Mouse (Mus musculus): ENCODE results near the gene Fscn3.
A peak's percentile ranks its signal among the peaks of the same experiment; 100 is the strongest.

The Fscn3 gene

DNA sequence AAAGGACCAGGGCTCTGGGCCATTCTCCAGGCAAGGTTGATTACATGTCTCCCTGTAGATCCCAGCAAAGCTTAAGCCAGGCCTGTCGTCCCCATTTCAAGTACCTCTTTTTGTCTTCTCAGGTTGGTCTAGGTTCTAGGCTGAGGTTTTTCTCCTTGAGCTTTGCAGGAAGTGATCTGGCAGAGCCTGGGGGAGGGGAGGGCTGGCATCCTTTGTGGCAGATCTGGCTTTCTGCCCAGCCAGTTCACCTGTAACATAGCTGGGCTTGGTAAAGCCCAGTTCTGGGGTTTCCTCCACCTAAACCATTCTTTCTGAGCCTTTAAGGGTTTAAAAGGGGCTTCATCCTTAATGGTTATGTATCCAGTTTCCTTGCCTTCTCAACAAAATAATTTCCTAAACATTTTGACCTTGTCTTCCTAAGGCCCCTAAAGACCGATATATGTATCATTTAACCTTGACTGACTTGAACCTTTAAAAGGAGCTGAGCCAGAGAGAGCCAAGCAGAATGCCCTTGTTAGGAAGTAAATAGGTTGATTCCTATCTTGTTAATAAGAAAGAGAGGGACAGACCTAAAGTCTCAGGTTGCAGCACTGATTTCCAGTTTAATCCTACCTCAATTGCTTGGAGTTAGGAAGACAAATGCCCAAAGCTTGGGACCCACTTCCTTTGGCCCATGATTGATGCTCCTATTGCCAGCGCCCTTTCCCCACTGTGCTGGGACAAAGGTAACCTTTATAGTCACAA is at the start of gene Fscn3:
Gene Fscn3 (plus strand): TSS at position 694 of the 744 bp plus-strand sequence.
- no peak for DNase-seq (ENCODE audit: low read depth, low spot score)

DNA sequence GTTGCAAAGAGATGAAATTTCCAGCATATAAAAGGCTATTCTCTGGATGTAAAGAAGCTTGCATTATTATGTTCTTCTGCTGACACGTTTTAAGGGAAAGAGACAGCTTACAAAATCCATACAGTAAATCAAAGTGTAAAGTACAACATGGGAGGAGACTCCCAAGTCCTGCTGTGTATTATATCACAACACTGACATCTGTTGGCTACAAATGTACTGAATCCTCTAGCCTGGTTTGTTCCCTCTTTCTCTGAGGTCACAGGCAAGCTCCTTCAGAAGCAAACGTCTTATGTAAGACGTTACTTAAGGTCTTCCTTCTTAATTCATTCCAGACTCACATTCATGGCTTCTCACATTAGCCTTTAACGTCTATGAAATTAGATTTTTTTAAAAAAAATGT is 45.6 kb upstream of the Fscn3 start:
- peak; percentile 49 for DNase-seq (ENCODE audit: low read depth, low spot score)

DNA sequence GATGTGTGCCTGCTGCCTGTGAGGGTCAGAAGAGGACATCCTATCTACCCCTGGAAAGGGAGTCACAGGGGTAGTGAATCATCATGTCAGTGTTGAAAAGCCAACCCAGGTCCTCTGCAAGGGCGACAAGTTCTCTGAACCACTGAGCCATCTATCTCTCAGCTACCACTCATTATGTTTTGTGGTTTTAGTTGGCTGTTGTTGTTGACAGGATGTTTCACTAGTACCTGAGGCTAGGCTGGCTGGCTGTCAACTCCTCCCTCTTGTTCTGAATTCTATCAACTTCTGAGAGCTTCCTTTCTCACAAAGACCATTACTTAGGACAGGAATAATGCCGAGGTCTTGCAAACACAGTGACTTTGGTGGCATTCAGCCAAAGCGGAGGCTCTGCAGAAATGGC is 42.4 kb upstream of the Fscn3 start:
- DNase-seq (ENCODE audit: low read depth, low spot score): no peak

DNA sequence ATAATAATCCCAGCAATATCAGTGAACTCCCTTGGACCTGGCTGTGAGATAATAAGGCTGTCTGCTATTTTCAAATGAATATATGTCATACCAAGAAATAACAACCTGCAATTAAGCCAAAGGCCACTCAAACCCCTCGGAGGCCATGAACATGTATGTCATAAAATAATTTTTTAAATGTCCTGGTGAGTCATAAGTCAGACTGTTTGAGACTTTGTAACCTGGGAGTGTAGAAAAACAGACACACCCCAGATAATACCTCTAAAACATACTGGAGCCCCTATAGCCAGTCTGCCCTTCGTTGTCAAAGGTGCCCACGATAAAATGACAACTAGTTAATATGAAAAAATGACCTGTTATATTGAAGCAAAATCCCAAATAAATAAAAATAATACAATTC is 38.6 kb upstream of the Fscn3 start:
- no peak for DNase-seq (ENCODE audit: low read depth, low spot score)

DNA sequence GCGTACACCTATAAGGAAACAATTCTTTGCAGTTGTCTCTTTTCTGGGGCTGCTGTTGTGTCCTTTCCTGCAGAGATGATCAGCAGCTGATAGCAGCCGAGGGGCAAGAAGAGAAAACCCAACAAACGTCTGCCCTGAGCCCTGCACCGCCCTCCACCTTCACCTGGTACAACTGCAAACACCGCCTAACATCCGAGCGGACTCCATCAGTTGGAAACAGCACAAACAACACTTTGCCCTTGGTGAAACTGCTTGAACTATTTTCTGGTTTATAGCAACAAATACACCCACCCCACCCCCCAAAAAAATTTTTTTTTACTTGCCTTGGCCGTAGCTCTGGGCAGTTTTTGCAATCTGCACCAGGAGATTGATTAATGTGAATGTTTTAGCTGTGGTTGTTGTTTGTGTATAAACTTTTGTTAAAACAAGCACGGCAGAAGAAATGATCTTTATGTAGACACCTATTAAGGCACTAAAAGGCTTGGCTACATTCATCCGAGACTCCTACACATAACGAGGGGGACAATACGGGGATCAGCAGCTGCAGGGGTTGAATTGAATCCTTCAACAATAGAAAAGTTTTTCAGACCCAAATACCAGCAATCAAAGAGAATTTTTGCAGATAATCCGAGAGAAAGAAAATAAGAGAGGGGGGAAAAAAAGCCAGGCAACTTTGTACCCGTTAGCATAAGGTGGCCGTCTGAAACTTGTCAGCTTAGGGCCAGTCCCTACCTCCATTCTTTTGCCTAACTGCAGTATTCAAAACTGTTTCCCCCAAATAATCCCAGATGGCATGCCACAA is 31.3 kb upstream of the Fscn3 start:
- DNase-seq (ENCODE audit: low read depth, low spot score): no peak

DNA sequence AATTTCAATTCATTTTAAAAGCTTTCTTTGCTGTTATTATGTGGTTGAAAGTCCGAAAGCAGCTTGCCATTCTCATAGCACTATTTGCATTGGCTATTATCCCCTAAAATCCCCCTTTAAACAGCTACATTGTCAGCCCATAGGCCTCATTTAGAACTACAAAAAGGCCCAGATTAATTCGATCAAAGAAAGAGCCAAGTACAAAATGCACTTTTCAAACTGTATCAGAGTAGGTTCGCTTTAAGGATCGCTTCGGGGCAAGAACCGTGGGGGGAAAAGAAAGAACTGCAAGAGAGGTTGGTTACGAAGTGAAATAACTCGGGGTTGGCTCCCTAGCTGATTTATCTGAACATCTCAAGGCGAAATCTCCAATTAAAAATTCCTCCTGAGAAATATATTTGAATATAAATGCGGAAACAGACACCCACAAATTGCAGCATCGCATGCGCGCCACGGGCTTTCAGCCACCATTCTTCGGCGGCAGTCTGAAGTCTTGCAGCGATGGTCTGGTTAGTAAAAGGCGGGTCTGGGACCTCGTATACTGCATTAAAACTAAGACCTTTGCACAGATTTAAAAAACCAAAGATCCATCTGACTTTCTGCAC is 30.6 kb upstream of the Fscn3 start:
- peak; percentile 42 for DNase-seq (ENCODE audit: low read depth, low spot score)

DNA sequence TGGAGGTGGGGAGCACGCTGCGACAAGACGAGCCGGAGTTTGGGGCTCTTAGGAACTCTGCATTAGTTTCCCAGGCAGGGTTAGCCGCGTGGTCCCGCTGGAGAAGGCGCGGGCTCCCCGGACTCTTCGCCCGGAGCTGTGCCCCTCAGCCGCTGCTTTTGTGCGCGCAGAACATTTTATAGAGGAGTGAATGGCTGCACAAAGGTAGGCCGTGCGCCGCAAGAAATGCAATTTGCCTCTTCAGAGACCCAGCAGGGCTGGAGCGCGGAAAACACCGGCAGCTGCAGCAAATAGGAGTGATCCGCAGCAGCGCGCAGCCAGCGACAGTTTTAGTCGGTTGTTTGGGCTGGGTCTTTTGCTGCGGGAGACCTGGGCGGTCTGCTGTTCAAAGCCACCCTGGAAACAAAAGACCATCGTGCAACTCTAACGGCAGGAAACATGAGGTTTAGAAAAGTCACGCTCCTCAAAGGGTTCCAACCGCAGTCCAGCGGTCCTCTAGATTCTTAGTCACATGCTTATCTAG is 29.8 kb upstream of the Fscn3 start, which contains the start of gene Zfp800:
Gene Zfp800 (minus strand): TSS at position 325 of the 523 bp plus-strand sequence.
- DNase-seq (ENCODE audit: low read depth, low spot score): peak; percentile 32

DNA sequence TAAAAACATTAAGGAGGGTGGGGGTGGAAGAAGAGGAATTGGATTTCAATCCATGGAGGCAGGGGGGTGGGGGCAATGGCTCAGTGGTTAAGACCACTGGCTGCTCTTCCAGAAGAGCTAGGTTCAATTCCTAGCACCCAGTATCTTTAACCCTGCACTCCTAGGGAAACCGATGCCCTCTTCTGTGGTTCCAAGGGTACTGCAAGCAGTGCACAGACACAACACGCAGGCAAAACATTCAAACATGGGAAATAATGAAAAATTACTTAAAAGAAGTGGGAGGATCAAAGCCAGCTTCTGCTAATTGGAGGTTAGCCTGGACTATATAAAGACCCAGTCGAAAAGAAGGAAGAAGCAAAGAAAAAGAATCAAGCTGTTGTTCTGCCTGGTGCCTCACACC is 28.9 kb upstream of the Fscn3 start:
- no peak for DNase-seq (ENCODE audit: low read depth, low spot score)

DNA sequence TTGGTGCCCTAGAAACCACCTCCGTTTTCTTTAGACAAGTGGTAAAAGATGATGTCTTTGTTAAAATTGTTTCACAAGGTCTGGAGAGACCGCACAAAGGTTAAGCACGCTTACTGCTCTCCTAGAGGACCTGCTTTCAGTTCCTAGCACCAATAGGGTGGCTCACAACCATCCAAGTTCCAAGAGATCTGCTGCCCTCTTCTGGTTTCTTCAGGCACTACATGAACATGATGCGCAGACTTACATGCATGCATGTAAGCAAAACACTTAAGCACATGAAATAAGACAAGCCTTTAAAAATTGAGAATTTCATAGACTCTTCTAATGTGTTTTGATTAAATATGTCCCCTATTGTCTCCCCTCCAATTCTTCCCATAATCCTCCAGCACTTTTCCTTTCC is 27.8 kb upstream of the Fscn3 start:
- DNase-seq (ENCODE audit: low read depth, low spot score): peak; percentile 18

DNA sequence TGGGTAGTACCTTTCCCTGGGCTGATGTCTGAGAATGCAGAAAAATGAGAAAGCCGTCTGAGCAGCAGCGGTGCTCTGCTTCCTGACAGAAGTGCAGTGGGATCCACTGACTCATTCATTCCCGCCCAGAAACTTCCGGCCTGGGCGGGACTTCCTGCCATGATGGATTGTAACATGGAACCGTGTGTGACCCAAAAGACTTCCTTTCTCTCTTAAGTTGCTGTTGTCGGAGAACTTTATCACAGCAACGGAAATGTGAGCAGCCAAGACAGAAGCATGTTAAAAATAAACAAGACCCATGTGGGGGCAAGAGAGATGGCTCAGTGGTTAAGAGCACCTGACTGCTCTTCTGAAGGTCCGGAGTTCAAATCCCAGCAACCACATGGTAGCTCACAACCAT is 17.5 kb upstream of the Fscn3 start:
- DNase-seq (ENCODE audit: low read depth, low spot score): no peak

DNA sequence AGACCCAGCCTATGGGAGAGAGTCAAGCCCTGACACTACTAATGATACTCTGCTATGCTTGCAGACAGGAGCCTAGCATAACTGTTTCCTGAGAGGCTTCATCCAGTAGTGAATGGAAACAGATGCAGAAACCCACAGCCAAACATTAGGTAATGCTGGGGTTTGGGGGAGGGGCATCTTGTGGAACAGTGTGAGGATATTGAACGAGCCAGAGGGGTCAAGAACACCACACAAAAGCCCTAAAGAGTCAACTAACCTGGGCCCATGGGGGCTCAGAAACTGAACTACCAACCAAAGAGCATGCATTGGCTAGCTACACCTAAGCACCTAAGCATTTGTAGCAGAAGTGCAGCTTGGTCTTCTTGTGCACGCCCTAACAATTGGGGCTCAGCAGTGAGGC is 16.4 kb upstream of the Fscn3 start:
- DNase-seq (ENCODE audit: low read depth, low spot score): no peak

DNA sequence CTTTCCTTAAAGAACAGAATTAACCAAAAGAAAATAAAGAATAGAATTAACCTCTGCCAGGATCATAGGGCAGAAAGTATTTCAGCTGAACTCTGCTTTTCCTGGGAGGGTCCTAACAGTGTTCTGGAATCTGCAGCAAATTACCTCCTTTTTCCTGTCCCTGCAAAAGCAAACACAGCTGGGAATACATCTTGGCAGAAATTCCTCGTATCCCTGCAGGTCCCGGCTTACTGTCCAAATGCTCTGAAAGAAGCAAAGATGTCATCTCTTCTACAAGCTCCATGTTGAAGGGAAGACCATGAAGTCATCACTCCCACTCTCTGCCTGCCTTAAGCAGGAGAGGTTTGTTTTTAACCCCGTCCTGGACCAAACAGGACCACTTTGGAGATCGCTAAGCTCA is 10.6 kb upstream of the Fscn3 start:
- DNase-seq (ENCODE audit: low read depth, low spot score): no peak

DNA sequence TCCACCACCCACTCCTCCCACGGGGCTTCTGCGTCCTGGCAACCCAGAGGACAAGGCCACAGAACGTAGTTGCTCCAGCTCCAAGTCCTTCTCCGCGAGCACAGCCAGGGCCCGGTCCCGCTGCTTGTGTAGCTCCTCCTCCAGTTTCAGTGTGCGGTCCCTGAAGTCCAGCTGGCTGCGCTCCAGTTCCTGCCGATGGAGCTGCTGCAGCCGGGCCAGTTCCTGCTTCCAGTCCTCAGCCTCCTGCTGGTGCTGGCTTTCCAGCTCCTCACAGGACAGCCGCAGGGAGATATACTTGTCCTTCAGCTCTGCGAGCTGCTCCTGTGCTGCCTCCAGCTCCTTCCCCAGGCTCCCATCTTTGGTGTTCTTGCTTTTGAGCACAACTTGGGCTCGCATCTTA is 9.1 kb upstream of the Fscn3 start:
- DNase-seq (ENCODE audit: low read depth, low spot score): peak; percentile 86

DNA sequence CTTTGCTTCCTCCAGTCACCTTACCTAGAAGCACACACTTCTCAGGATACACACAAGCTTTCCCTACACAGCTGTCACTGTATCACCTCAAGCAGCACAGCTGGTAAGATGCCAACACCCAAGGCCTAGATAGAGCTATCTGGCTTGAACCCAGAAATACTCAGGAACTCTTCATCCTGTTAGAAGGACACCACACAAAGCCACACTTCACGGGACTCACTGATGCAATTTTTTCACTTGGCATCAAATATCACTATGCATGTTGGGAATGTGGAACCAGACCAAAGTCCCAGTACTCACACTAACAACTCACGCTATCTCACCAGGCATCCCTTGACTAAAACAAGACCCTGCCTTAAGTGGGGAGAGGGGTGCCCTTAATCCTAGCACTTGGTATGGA is 7.9 kb upstream of the Fscn3 start:
- DNase-seq (ENCODE audit: low read depth, low spot score): peak; percentile 6

DNA sequence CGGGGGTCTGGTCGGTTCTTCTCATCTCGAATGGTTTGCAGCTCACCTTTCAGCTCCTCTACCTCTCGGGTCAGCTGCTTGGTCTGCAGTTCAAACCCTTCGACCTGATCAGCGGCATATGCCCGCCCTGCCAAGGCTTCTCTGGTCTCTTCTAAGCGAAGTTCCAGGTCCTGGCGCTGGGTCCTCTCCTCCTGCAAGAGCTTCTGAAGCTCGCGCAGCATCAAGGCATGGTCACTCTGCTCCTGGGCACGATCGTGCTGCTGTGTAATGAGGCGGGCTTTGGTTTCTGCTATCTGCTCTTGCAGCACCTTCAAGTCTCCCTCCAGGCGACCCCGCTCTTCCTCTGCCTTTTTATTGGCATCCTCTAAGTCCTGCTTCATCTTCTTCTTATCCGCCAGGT is 7.2 kb upstream of the Fscn3 start:
- DNase-seq (ENCODE audit: low read depth, low spot score): no peak

DNA sequence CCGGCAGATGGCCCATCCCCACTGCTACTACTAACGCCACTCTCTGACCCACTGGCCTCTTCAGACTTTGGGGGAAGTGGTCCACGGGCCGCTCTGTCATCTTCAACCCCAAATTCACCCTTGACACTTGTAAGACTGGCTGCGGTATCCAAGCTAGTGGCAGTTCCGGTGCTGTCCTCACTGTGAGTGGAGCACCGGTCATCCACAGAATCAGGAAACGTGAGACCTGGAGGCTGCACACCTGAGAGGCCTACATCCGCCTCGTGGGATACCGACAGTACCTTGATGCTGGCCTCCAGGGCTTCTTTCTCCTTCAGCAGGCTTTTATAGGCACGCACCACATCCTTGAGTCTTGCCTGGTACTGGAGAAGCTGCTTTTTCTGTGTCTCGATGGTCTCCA is 6.7 kb upstream of the Fscn3 start:
- no peak for DNase-seq (ENCODE audit: low read depth, low spot score)

DNA sequence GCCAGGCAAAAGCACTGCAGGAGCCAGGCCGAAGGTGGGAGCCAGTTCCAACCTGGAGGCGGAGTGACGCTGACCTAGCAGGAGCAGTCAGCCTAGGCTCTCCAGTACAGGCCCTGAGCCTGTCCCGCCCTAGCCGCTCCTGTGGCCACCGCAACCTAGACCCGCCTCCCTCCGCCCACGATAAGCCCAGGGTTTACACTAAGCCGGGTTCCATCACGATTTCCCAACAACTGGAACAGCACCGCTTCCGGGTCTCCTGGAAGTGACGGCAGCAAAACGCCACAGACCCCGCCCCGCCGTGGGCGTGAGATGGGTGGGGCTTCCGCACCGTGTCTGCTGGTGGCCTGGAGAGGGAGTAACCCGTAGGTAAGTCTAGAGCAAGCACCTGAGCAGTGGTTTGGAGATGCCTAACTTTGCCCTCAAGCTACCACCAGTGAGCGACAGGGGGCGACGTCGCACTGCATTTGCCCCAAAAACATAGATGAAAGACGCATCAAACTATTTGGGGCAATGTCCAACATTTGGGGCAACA is 6.1 kb upstream of the Fscn3 start:
- DNase-seq (ENCODE audit: low read depth, low spot score): peak; percentile 97

DNA sequence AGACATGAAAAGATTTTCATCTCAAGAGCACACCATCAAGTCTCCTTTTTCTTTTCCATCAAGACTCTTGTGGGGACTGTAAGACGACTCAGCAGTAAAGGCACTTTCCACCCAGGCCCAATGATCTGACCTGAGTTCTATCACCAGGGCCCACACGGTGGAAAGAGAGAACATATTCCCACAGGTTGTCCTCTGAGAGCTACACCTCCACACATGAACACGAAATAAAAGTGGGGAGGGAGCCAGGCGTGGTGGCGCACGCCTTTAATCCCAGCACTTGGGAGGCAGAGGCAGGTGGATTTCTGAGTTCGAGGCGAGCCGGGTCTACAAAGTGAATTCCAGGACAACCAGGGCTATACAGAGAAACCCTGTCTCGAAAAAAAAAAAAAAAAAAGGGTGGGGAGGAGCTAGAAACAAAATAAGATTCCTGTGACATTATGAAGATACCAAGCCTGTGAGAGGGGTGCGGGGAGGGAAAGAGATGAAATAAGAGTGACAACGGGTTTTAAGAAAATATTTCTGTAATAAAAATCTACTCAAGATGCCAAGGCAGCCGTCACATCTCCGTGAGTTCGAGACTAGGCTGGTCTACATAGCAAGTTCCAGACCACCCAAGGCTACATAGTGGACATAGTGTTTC is 4.8 kb upstream of the Fscn3 start:
- no peak for DNase-seq (ENCODE audit: low read depth, low spot score)

DNA sequence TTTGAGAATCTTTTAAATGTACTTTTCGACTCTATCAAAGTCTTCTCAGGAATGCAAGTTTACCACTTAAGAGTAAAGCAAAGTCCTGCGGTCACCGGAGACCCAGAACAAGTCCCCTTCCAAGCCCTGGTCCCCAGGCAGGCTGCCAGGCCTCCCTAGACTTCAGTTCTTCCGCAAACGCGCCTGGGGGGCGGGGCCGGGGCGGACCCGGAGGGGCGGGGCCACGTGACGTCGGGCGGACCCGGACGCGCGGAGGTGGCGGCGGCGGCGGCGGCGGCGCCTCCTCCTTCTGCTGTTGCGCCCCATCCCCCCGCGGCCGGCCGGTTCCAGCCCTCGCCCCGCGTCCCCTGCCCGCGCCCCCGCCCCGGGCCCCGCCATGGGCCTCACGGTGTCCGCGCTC is 4.3 kb upstream of the Fscn3 start, which contains the start of gene Arf5:
Gene Arf5 (plus strand): TSS at position 248 of the 400 bp plus-strand sequence.
- peak; percentile 88 for DNase-seq (ENCODE audit: low read depth, low spot score)

DNA sequence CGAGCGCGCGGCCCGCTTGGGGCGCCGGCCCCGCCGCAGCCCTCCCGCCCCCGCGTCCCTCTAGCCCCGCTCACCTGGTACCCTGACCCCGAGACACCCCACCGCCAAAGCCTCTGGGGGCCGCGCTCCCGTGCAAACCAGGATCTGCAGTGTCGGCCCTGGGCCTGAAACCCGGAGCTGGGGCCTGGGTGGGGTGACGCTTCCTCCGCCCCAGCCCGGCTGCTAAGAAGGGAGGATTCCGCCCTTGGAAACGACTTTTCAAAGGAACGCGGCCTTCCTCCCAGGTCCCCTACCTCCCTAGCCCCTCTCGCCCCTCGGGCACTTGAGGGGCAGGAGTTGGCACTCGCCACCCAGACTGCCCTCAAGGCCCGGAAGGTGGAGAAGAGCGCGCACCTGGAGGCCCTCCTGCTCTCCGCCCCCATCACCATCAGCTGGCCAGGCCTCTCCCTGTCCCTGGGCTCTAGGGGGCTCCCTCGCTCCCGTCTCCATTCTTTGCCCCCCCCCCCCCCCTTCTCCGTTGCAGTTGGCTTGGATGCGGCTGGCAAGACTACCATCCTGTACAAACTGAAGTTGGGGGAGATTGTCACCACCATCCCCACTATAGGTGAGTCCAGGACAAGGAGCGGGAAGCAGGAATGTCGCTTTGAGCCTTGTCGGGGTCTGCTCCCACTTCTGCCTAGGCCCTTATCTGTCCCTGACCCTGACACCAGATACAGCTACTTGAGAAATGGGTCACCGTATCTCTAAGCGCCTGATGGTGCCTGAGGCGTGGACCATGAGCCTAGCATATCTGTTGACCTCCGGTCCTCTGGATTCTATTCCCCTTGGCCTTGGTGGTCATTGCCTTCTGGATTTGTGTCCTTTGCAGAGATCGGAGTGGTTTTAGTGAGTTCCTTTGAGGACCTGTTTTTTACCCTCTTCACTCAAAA is 3.6 kb upstream of the Fscn3 start:
- DNase-seq (ENCODE audit: low read depth, low spot score): peak; percentile 85

Measured in brain, adult 2 months (tissue).